Mouse (Mus musculus): ENCODE measurements around the gene Mkln1. TPM values are rescaled to one million over a fixed set of nuclear protein-coding genes. Genes with fewer than 3 reads are reported as not detected.

The Mkln1 gene
- polyA plus RNA-seq (2021; fragmentation: Nextera tagmentation), result 94.7 and 101 TPM in 2 replicates
- long read RNA-seq, experiment 1, full-length matches to known transcripts, result 173 of 230 reads
- long read RNA-seq, experiment 1, partial matches to known transcripts, result 12 of 230 reads
- long read RNA-seq, experiment 1, other reads (novel, unspliced or antisense), result 45 of 230 reads
- long read RNA-seq, experiment 2, full-length matches to known transcripts, result 24 of 43 reads
- long read RNA-seq, experiment 2, partial matches to known transcripts, result 6 of 43 reads
- long read RNA-seq, experiment 2, other reads (novel, unspliced or antisense), result 13 of 43 reads

GRCm38 (mm10) chr6:31398431-31399205 is at the start of gene Mkln1:
Mkln1 (plus strand) TSS chr6:31398735.

GRCm38 (mm10) chr6:31563235-31564181 is 165.0 kb downstream of the Mkln1 start, which contains the start of gene Podxl:
Podxl (minus strand) TSS chr6:31563981.

Other genes with a start within 250 kb of the Mkln1 start
- 2.0 and 3.6 TPM in 2 replicates for gene Podxl, start 165.2 kb downstream of the Mkln1 start, polyA plus RNA-seq (2021; fragmentation: Nextera tagmentation)